In the genomic region with DNA sequence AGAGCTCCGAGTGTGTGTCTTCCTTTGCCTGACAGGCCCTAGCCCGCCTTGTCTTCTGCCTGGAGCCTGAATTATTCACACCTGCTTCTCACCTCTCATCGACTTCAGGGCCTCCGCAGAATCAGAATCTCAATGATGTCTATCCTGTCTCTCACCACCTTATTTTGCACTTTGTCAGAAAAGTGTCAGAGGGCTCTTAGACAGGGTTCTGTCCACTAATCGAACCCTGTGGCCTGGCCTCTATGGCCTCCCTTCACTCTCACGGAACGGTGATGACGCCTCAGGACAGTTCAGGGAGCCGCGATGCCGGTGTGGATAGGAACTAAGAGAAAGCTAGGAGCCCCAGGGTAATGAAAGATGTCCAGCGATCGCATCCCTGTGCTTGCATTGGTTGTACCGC, we compare ENCODE assay signal across 7 mouse cellular contexts. TPM values are rescaled to one million over a fixed set of nuclear protein-coding genes. Genes with fewer than 3 reads are reported as not detected.
DNase-seq lines count a peak whose midpoint lies in the region; ATAC-seq and TF ChIP-seq lines count a peak whose summit lies in the region.

A gene (plus strand): TSS at position 301 of the 400 bp plus-strand sequence.

- TF ChIP-seq CTCF in forebrain, postnatal 0 days (IDR thresholded peaks at IDR 0.05; ENCODE audit: low read depth) = no peak

- intact Hi-C loops in left cerebral cortex, postnatal 10 days (cut with DNase I) = loop anchor here (5.0 kb wide), 1 partner anchor 54 kb away; no protein-coding TSS in a partner anchor

- H3K9ac ChIP-seq in lung, embryonic 15.5 days = peak within 1 kb of the TSS; percentile 57
- peak within 1 kb of the TSS; percentile 80 for H3K9ac ChIP-seq in forebrain, postnatal 0 days
- peak within 1 kb of the TSS; percentile 83 for H3K9ac ChIP-seq in neural tube, embryonic 15.5 days (replicated peaks)

- H3K36me3 ChIP-seq in lung, embryonic 15.5 days = no peaks in the 10 kb centered on the region
- no peaks in the 10 kb centered on the region for H3K36me3 ChIP-seq in forebrain, postnatal 0 days (ENCODE audit: insufficient read depth)
- H3K36me3 ChIP-seq in neural tube, embryonic 15.5 days = no peaks in the 10 kb centered on the region

- H3K9me3 ChIP-seq in lung, embryonic 15.5 days = no peaks in the 10 kb centered on the region
- H3K9me3 ChIP-seq in forebrain, postnatal 0 days (ENCODE audit: low read length) = no peaks in the 10 kb centered on the region
- no peaks in the 10 kb centered on the region for H3K9me3 ChIP-seq in neural tube, embryonic 15.5 days (replicated peaks)

- H3K4me3 ChIP-seq in lung, embryonic 15.5 days = peak within 1 kb of the TSS; percentile 64
- H3K4me3 ChIP-seq in forebrain, postnatal 0 days (ENCODE audit: low read depth, low read length) = peak within 1 kb of the TSS; percentile 91
- H3K4me3 ChIP-seq in neural tube, embryonic 15.5 days (replicated peaks) = peak within 1 kb of the TSS; percentile 91

- ATAC-seq in lung, embryonic 15.5 days (ENCODE audit: borderline replicate concordance, extremely low read depth, low FRiP score, low TSS enrichment) = no peak
- no peak for ATAC-seq in forebrain, postnatal 0 days
- ATAC-seq in neural tube, embryonic 15.5 days (ENCODE audit: low FRiP score) = no peak

- 7% methylated on average over 14 of the region's 14 CpGs for WGBS in lung, embryonic 15.5 days
- 7% methylated on average over 14 of the region's 14 CpGs for WGBS in forebrain, postnatal 0 days
- 6% methylated on average over 14 of the region's 14 CpGs for WGBS in neural tube, embryonic 15.5 days

- peaks cover 65% of the 10 kb centered on the region for H3K27me3 ChIP-seq in lung, embryonic 15.5 days
- no peaks in the 10 kb centered on the region for H3K27me3 ChIP-seq in forebrain, postnatal 0 days (ENCODE audit: insufficient read depth, low read length)
- peaks cover 20% of the 10 kb centered on the region for H3K27me3 ChIP-seq in neural tube, embryonic 15.5 days (replicated peaks)

- H3K4me2 ChIP-seq in lung, embryonic 15.5 days = peak within 1 kb of the TSS; percentile 99
- peak within 1 kb of the TSS; percentile 98 for H3K4me2 ChIP-seq in forebrain, postnatal 0 days (ENCODE audit: low read depth)
- peak within 1 kb of the TSS; percentile 78 for H3K4me2 ChIP-seq in neural tube, embryonic 15.5 days

- DNase-seq in lung, postnatal 25 days (ENCODE audit: low spot score) = no peak
- DNase-seq in forebrain, postnatal 0 days = no peak
- no peak for DNase-seq in left cerebral cortex, postnatal 10 days (ENCODE audit: extremely low spot score in 1 of 2, low spot score in 2 of 2)
- DNase-seq in right cerebral cortex, postnatal 14 days = no peak
- no peak for DNase-seq in thymus, postnatal 0 days (ENCODE audit: low spot score)

- H3K27ac ChIP-seq in lung, embryonic 15.5 days = no peak within 1 kb of the TSS
- H3K27ac ChIP-seq in forebrain, postnatal 0 days (ENCODE audit: low read depth, low read length) = peak within 1 kb of the TSS; percentile 87
- H3K27ac ChIP-seq in neural tube, embryonic 15.5 days (replicated peaks) = peak within 1 kb of the TSS; percentile 93

- H3K4me1 ChIP-seq in lung, embryonic 15.5 days = peaks cover 27% of the 10 kb centered on the region
- H3K4me1 ChIP-seq in forebrain, postnatal 0 days (ENCODE audit: insufficient read depth) = peaks cover 5% of the 10 kb centered on the region; the same call in 1 of the 2 replicates
- H3K4me1 ChIP-seq in neural tube, embryonic 15.5 days = peaks cover 40% of the 10 kb centered on the region

RNA-seq across cellular contexts. Expression of the gene that starts here (rescaled TPM):
- polyA plus RNA-seq in lung, embryonic 15.5 days (2015; fragmentation: Nextera tagmentation; extraction: Ambion mirVana) = 12.3 TPM in 2 replicates
- total RNA-seq in forebrain, postnatal 0 days (2014; rRNA removed) = 44.1 and 65.1 TPM in 2 replicates
- 19.3 and 28.2 TPM in 2 replicates for polyA plus RNA-seq in forebrain, postnatal 0 days (2015; fragmentation: Nextera tagmentation; extraction: Ambion mirVana)
- 10 to 100 TPM; 54.7 to 61.1 TPM for total RNA-seq in left cerebral cortex, postnatal 10 days (2021)
- 32.9 and 35.0 TPM in 2 replicates for polyA plus RNA-seq in neural tube, embryonic 15.5 days (2015; fragmentation: Nextera tagmentation; extraction: Ambion mirVana)
- polyA plus RNA-seq in thymus, postnatal 0 days (2015; fragmentation: Nextera tagmentation; extraction: Ambion mirVana) = 2.2 and 2.4 TPM in 2 replicates
